Mouse (Mus musculus) intestine, postnatal 0 days (tissue): ENCODE measurements around the gene Arglu1. TPM values are rescaled to one million over a fixed set of nuclear protein-coding genes. Genes with fewer than 3 reads are reported as not detected.

ENCODE experiments used
- ATAC-seq: fragments of 200-750 bp; cut with Nextera tagmentation; 2 replicates; pipeline ENCODE4 v1.8.0; 2017; ENCODE audit warnings: mild to moderate bottlenecking, moderate TSS enrichment, moderate library complexity
- H3K27ac ChIP-seq: fragments of 300-500 bp; sonication (generic); 2 replicates; pipeline ENCODE4 v1.5.1; 2014; ENCODE audit warnings: mild to moderate bottlenecking, low read depth, low read length, moderate library complexity
- H3K27me3 ChIP-seq: fragments of 300-500 bp; sonication (generic); replicated peaks from 2 replicates; pipeline ENCODE4 v1.6.1; 2014; ENCODE audit warnings: low read length, mixed read lengths; ENCODE audit not compliant: control insufficient read depth, insufficient read depth
- H3K36me3 ChIP-seq: fragments of 300-500 bp; sonication (generic); 2 replicates; pipeline ENCODE4 v1.6.1; 2014; ENCODE audit warnings: mild to moderate bottlenecking, moderate library complexity; ENCODE audit not compliant: control insufficient read depth, insufficient read depth
- H3K4me1 ChIP-seq: fragments of 300-500 bp; sonication (generic); replicated peaks from 2 replicates; pipeline ENCODE4 v1.6.1; 2014; ENCODE audit warnings: antibody characterized with exemption, low read length, mixed read lengths; ENCODE audit not compliant: control insufficient read depth, insufficient read depth
- H3K4me2 ChIP-seq: fragments of 300-500 bp; sonication (generic); replicated peaks from 2 replicates; pipeline ENCODE4 v1.6.1; 2014; ENCODE audit warnings: low read depth, mild to moderate bottlenecking, moderate library complexity
- H3K4me3 ChIP-seq: fragments of 300-500 bp; sonication (generic); 2 replicates; pipeline ENCODE4 v1.5.1; 2014; ENCODE audit warnings: low read depth, low read length
- H3K9ac ChIP-seq: fragments of 300-500 bp; sonication (generic); 2 replicates; pipeline ENCODE4 v1.6.1; 2014; ENCODE audit warnings: mild to moderate bottlenecking, low read depth, low read length
- H3K9me3 ChIP-seq: fragments of 300-500 bp; sonication (generic); 2 replicates; pipeline ENCODE4 v1.6.1; 2016; ENCODE audit warnings: mixed run types; ENCODE audit not compliant: control insufficient read depth
- CTCF ChIP-seq: sonication (generic); IDR thresholded peaks from 2 replicates; pipeline ENCODE4 v1.5.1; 2016; ENCODE audit warnings: low read depth, mild to moderate bottlenecking, control low read depth, antibody characterized with exemption, moderate library complexity
- WGBS: fragments of 180-500 bp; shearing (Covaris S2); extraction: QIAGEN DNeasy Blood & Tissue Kit; methylation state at CpG from one replicate; pipeline ENCODE4 v1.1.7; 2014; 5-methylcytosine and 5-hydroxymethylcytosine counted together
- polyA plus RNA-seq: library from polyadenylated mRNA; unstranded; fragments of >200 nt; fragmentation: Nextera tagmentation; extraction: Ambion mirVana; gene quantifications from 2 replicates; pipeline ENCODE4 v1.2.1, GENCODE M21; 2015

Gene Arglu1
- polyA plus RNA-seq, 1 experiment from 2014 or later: 67.4 TPM

DNA sequence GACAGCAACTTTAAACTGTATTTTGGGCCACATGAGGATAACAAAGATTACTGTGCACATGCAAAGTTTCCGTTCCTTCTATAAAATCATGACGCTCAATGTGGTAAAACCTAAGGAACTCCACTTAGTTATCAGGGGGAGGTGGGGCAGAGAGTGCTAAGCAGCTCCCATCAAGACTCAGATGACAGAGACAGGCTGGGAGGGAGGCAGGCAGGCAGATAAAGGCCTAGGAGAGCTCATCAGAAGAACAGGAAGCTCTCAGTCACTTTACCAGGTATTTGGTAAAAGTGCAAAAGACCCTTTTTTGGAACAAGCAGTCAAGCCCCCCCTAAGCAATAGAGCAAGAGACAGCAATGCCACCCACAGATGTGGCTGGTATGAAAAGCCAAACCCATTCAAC, 4.8 kb downstream of the Arglu1 start:
- no peak overlapping the region for H3K27ac ChIP-seq
- H3K27me3 ChIP-seq: no peaks in the 10 kb centered on the region
- no peak for TF ChIP-seq CTCF
- H3K4me3 ChIP-seq: no peak overlapping the region
- H3K4me2 ChIP-seq: no peak overlapping the region
- H3K9ac ChIP-seq: no peak overlapping the region
- ATAC-seq: no peak
- no peaks in the 10 kb centered on the region for H3K9me3 ChIP-seq
- WGBS: 67% methylated on average over 2 of the region's 2 CpGs
- H3K4me1 ChIP-seq: peaks cover 11% of the 10 kb centered on the region
- peaks cover 16% of the 10 kb centered on the region for H3K36me3 ChIP-seq

DNA sequence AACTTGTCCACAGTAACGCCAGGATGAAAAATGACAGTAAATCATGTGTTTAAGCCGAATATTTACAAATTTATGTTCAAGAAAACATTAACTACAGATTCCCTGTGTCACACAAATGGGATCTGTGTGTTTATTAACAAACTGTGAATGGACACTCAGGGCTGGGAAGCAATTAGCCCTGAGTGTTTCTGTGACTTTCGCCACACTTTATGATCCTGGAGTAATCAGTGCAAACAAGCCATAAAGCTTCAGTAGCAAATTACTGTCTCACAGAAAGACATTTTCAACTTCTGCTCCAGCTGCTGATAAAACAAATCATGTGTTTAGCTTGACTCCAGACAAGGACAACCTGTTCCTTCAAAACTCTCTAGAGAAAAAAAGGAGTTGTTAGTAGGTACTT, 7.6 kb downstream of the Arglu1 start:
- no peak for TF ChIP-seq CTCF
- H3K4me2 ChIP-seq: no peak overlapping the region
- H3K36me3 ChIP-seq: peaks cover 16% of the 10 kb centered on the region
- H3K4me3 ChIP-seq: no peak overlapping the region
- H3K27me3 ChIP-seq: no peaks in the 10 kb centered on the region
- H3K4me1 ChIP-seq: peaks cover 4% of the 10 kb centered on the region; the same call in 1 of the 2 replicates
- ATAC-seq: peak; percentile 74
- WGBS: 24% methylated on average over 3 of the region's 3 CpGs
- H3K9me3 ChIP-seq: no peaks in the 10 kb centered on the region
- no peak overlapping the region for H3K27ac ChIP-seq
- H3K9ac ChIP-seq: no peak overlapping the region

DNA sequence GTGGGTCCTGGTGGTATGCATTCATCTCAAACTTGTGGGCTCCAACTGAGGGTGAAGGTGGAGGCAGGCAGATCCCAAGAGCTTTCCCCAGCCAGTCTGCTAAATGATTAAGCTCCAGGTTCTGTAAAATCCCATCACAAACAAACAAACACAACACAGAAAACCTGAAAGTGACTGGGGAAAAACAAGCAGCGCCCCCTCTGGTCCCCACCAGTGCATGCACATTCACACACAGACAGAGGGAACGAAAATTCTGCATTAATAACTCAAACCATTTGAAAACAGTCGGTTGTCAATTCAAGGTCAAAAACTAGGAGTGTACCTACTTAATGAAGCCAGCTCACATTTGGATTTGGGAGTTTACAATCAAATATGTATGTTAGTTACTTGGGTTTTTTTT, 12.1 kb downstream of the Arglu1 start:
- WGBS: 91% methylated on average over 3 of the region's 3 CpGs
- no peak; the same call in 1 of the 2 replicates for TF ChIP-seq CTCF
- H3K9me3 ChIP-seq: no peaks in the 10 kb centered on the region

DNA sequence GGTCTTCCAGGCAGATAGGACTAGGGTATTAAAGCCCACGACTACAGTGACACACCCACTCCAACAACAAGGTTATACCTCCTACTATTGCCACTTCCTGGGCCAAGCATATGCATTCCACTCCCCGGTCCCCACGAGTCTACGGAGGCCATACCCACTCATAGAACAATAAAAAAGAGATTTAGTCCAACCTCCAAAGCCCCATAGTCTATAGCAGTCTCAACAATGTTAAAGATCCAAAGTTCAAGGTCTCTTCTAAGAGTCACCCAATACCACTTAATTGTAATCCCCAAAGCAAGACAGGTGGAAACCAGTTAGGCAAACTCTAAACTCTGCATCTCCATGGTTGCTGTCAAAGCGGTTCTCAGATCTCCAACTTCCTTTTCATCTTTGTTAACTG, 15.5 kb downstream of the Arglu1 start:
- ATAC-seq: 0 out of 2 replicates have a peak, but pooled peaks have one; percentile 19
- Histone ChIP-seq H3K27ac (no peak overlapping the region), H3K27me3 (no peaks in the 10 kb centered on the region), H3K36me3 (peaks cover 20% of the 10 kb centered on the region), H3K4me2 (no peak overlapping the region), H3K9me3 (no peaks in the 10 kb centered on the region), H3K9ac (no peak overlapping the region), H3K4me1 (no peaks in the 10 kb centered on the region), H3K4me3 (no peak overlapping the region)
- 56% methylated on average over 5 of the region's 5 CpGs for WGBS
- TF ChIP-seq CTCF: no peak

More for the DNA sequence above, 12.1 kb downstream of the Arglu1 start:
- no peak overlapping the region for H3K9ac ChIP-seq
- H3K4me1 ChIP-seq: no peaks in the 10 kb centered on the region; the same call in 1 of the 2 replicates
- no peak overlapping the region for H3K4me2 ChIP-seq
- no peaks in the 10 kb centered on the region for H3K27me3 ChIP-seq
- H3K36me3 ChIP-seq: peaks cover 23% of the 10 kb centered on the region
- ATAC-seq: no peak
- H3K27ac ChIP-seq: no peak overlapping the region
- H3K4me3 ChIP-seq: no peak overlapping the region

DNA sequence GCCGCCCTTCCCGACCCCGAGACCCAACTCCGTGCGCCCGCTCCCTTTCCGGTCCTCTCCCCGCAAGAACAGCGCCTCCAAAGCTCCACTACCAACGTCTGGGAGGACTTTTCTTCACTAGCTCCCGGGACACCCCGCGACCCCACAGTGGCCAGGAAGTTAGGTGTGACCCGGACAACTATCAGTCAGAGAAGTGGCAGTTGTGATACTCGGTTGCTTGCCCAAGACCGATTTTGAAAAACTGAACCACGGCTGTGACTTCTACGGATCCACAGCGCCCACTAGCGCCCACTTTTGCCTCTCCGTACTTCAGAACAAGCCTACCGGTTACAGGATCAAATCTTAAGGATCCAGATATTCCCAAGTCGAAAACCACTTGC, 28.6 kb downstream of the Arglu1 start:
- H3K27me3 ChIP-seq: no peaks in the 10 kb centered on the region
- H3K4me3 ChIP-seq: peak overlapping the region; percentile 87
- WGBS: under 1% methylated on average over 23 of the region's 23 CpGs
- H3K27ac ChIP-seq: peak overlapping the region; percentile 80
- H3K4me1 ChIP-seq: no peaks in the 10 kb centered on the region
- peak; percentile 24 for ATAC-seq
- peak; percentile 91 for TF ChIP-seq CTCF
- peak overlapping the region; percentile 62 for H3K9ac ChIP-seq
- H3K4me2 ChIP-seq: peak overlapping the region; percentile 90
- peaks cover 9% of the 10 kb centered on the region for H3K36me3 ChIP-seq
- H3K9me3 ChIP-seq: no peaks in the 10 kb centered on the region

DNA sequence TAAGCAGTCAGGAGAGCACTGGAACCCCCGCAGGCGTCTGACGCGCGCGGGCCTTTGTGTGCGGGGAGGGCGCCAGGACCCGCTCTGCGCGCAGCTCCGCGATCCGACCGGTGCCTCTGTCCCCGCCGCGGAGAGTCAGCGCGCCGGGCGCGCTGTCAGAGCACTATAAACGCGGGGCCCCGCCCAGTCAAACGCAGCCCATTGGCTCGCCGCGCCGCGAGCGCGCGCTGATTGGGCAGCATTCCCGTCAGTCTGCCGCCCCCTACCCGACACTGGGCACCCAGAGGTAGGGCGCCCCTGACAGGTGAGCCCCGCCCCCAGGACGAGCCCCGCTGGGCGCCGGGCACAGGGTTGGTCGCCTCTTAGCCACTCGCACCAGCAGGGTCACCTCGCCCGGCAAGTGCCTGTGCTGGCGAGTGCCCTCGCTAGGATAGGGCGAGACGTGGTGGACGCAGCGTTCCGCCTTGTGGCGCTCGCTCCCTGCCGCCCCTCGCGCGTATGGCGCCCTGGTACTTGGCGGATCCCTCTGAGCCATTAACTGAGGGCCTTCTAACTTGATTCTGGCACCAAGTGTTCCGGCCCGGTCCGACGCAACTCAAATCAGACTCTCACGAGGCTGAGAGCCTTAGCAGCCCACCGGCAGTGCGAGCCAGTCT, 29.1 kb downstream of the Arglu1 start, which contains the start of gene Efnb2:
TSS of gene Efnb2 (minus strand) at position 140 of the 656 bp plus-strand sequence.
- Histone ChIP-seq H3K27me3 (no peaks in the 10 kb centered on the region), H3K9me3 (no peaks in the 10 kb centered on the region), H3K4me2 (peak within 1 kb of the TSS; percentile 90), H3K27ac (peak within 1 kb of the TSS; percentile 80), H3K4me1 (no peaks in the 10 kb centered on the region), H3K9ac (peak within 1 kb of the TSS; percentile 62), H3K4me3 (peak within 1 kb of the TSS; percentile 87), H3K36me3 (peaks cover 7% of the 10 kb centered on the region)
- TF ChIP-seq CTCF: peak; percentile 59
- whole genome bisulfite sequencing: under 1% methylated on average over 67 of the region's 70 CpGs
- peak; percentile 94 for ATAC-seq
